Mouse (Mus musculus) cerebellum, adult 9-11 months (tissue): ENCODE measurements around the gene Bcat2.
"Not testable (repeated sequence)": the region's sequence is repeated elsewhere in the genome, so short reads cannot be mapped to it uniquely, and the experiment has no call there.

Experiments
- DNase-seq: peaks from one replicate; pipeline ENCODE4 v3.0.0; 2022

The Bcat2 gene

DNA sequence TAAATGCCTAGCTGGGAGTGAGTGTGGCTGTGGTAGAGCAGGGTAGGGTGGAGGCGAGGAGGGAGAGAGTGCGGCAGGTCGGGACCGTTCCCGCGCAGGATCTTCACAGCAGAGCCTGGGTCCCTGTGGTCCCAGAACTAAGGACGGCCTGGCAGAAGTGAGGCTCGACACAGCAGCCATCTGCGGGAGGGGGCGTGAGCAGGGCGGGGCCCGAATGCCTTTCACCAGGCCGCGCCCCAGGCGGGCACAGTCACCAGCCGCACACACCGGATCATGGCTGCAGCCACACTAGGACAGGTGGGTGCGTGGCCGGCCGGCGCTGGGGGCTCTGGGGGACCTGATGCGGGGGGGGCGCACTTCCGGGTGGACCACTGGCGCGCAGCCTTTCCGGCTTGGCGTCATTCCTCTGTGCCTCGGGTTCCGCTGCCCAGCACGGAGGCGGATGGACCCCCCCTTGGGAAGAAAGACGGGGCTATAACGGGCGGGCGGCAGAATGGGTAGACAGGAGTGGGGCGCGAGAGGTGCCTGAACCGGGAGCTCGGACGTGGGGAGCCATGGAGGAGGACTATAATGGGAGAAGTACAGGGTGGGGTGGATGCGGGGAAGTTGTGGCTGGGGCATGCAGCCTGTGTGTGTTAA is at the start of gene Bcat2:
Gene Bcat2 (plus strand): TSS at position 51 of the 639 bp plus-strand sequence.
- peak; percentile 82 for DNase-seq

DNA sequence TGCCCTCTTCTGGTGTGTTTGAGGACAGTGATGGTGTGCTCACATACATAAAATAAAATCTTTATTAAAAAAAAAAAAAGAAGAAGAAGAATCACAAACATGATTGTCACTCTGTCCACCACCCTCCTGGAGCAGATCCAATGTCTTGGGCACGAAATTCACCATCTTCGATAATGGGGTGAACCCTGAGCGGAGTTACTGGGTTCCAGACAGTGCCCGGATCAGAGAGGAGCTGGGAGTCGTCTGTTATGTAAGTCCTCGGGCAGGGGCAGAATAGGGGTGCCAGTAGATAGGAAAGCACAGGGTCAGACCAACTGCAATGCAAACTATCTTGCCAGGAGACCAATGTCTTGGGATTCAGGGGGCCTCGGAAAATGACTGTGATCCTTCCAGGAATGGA is 49.3 kb upstream of the Bcat2 start:
- DNase-seq, result peak; percentile 59

DNA sequence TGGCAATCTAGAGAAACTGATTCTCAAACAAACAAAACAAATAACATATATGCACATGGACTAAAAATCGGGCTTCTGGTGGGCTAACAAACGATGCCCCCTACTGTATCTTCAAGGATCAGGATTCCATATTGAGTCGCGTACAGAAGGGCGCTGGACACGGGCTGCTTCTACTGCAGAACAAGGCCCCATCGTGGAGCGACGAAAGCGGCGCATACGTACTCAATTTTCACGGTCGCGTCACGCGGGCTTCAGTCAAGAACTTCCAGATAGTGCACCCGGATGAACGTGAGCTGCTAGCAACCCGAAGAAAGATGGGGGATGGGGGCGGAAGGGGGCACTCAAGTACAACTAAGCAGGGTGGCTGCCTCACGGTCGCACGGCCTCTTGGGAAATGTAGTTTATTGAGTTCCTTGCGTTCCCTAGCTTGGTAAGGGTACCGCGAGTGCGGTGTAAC is 48.2 kb upstream of the Bcat2 start:
- peak; percentile 88 for DNase-seq

DNA sequence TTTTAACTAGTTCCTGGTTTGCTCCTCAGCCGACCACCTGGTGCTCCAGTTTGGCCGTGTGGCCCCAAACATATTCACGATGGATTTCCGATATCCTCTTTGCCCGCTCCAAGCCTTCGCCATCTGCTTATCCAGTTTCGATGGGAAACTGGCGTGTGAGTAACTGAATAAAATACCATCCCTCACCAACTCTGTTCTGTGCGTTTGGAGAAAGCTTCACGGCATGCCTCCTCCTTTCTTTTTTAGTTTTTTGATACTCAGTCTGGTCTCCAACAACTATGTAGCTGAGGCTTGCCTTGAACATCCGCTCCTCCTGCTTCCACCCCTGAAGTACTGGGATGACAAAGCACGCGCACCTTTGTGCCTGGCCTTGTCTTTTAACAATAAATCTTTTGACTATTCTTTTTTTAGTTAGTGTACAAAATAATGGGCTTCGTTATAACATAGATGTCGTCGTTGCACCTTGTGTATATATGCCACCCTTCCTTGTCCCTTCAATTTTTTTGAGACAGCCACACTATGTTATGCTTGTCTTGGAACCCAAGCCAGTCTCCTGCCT is 47.7 kb upstream of the Bcat2 start:
- no peak for DNase-seq

DNA sequence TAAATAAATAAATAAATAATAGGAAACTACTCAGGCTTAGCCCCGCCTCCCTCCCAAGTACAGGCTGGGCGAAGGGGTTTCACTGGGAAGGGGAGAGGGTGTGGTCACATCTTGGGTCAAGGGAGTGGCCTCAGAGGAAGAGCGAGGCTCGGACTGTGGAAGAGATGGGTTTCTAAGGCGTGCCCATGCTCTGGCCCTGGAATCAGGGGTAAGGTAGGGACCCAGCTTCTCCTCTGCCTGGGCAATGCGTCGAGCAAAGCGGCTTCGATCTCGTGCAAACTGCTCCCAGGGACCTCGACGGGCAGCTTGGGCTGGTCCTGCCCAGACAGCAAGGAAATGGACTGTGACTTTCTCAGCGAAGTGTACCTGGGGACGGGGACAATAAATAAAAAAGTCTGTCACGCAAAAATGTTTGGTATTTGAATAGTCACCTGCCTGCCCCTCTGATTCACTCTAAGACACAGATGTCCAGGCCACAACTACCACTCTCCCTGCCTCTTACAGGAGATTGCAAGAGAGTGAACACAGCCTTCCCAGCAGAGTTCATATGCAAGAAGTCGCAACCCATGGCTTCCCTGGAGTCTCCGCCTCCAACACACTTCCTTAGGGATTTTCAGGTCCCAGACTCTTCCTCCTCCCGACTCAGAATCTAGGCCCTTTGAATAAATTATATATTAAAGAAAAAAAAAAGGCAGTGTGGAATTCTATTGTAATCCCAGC is 46.8 kb upstream of the Bcat2 start:
- DNase-seq, result peak; percentile 61

DNA sequence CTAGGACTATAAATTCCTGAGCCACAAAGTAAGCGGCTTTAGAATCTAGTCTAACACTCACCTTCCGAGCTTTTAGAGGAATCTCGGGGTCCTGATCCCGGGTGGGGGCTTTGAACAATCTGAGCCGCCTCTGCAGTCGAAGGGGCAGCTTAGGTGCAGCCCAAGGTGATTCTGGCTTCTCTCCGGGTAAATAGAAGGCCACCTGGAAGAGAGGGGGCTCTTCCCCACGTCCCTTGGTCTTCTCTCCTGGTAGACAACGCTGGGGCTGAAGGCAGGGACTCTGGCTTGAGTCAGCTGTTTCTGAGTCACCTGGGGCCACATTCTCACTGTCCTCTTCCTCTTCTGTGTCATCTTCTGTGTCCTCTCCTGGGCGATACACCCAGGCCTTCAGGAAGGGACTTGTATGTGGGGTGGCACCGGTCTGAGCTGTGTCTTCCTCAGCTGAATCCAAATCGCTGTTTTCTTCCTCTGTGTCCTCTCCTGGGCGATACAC is 46.2 kb upstream of the Bcat2 start:
- DNase-seq, result no peak

DNA sequence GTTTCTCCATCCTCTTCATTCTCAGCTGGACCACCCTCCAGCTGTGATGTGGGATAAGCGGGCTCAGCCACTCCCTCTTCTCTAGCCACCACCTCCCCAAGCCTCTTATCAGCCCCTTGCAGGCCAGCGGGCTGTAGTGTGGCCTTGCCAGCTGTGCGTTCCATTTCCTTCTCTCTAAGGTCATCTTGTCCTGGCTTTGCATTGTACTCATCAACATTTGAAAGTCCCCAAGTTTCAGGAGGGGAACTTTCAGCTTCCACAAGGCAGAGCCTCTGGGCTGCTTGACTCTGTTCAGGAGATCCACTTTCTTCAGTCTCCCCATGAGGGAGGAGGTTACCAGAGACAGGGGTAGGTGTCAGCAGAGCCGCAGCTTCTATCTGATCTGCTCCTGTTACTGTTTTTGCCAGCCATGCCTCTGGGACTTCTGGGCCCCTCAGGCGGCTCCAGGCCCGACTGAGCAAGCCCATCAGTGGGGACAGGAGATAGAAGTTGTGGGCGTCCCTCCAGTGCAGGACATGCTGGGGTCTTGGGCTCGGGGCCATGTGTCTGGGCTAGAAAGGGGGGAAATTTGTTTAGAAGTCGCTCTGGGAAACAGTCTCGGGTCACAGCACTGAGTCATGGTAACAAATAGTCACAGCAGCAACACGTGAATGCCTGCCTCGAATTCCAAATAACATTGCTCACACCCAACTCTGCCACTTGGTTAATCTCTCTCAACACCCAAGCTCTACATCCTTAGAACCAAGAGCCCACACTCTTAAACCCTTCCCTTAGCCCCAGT is 44.9 kb upstream of the Bcat2 start:
- DNase-seq, result peak; percentile 69

DNA sequence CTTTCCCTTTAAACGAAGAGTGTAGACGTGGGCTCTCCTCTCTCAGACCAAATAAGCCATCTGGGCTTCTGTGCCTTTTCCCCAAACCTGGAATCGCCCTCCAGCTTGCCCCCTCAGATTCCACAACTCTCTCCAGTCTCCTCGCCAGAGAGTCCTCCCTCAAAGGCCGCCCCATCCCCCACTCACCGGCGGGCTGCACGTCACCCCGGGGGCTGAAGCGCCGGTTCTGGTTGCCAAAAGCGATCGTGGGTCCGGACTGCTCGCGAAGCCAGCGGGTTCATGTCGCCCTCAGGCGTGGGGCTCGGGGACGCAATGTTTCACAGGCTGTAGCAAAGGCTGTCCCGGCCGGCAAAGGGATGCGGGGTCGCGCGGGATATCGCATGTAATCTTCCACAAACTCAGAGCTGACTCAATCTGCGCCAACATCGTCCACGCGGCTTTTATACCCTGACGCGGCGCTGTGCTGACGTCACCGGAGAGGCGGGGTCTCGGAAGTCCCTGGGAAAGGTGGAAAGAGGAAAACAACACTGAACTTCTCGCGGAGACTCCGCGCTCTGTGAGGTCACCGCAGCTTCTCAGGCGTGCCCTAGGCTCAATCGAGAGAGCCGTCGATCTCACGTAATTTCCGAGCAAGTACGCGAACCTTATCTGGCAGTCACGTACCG is 44.0 kb upstream of the Bcat2 start, which contains the start of the genes Ppp1r15a and Plekha4:
Gene Ppp1r15a (minus strand): TSS at position 460 of the 665 bp plus-strand sequence.
Gene Plekha4 (plus strand): TSS at position 522 of the 665 bp plus-strand sequence.
- peak; percentile 94 for DNase-seq

DNA sequence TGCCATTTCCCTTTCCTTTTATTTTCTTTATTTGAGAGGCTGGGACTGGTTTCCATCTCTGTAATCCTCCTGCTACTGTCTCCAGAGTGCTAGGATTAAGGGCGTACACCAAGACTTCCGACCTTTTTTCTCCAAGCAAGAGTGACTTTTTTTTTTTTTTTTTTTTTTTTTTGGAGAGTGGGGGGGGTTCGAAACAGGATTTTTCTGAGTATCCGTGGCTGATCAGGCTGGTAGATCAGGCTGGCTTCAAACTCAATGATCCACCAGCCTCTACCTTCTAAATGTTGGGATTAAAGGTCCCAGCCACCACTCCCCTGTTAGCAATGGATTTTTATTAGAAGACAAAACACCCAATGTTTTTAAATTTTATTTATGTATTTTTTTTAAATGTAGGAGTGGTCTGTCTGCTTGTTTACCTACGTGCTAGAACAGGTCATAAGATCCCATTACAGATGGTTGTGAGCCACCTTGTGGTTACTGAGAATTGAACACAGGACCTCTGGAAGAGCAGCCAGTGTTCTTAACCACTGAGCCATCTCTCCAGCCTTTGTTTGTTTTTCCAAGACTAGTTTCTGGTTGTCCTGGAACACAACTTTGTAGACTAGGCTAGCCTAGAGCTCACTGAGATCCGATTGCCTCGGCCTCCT is 43.4 kb upstream of the Bcat2 start:
- DNase-seq, result peak; percentile 60

DNA sequence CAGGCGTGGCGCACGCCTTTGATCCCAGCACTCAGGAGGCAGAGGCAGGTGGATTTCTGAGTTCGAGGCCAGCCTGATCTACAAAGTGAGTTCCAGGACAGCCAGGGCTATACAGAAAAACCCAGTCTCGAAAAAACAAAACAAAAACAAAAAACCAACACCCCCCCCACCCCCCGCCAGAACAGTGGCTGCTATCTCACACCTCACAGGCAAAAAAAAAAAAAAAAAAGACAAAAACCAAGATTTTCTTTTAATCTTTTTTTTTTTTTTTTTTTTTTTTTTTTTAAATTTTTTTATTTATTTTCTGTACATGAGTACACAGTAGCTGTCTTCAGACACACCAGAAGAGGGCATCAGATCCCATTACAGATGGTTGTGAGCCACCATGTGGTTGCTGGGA is 42.8 kb upstream of the Bcat2 start:
- DNase-seq, result not testable (repeated sequence)

DNA sequence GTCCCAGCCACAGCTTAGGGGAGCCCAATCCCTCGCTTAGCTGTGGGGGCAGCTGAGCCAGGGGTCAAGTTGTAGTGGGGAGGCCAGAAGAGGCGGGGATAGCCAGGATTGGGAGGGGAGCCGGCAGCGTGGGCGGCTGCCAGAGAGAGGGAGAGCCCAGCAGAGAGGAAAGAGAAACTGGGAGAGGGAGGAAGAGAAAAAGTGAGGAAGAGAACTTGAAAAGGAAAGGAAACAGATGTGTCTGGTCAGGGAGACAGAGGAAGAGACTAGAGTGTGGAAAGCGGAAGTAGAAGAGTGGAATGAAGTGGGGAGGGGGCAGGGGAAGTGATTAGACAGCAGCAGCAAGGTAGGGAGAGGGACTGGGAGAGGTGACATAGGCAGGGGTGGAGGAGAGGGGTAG is 40.5 kb upstream of the Bcat2 start:
- peak; percentile 39 for DNase-seq

DNA sequence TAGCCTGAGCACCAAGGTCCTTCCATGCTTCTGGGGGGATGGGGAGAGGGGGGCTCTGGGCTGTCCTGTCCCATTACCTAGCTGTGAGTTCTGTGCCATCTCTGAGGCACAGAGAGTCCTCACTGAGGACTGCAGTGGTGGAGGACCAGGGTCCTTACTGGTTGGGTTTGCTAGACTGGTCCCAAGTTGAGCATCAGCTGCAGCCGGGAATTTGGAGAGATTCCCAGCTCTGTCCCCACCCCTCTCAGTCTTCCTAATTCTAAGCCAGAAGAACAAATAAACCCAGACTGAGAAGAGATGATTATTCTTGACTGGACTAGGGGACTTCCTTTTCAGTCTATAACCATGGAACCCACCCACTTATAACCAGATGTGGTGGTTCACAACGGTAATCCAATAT is 39.3 kb upstream of the Bcat2 start:
- no peak for DNase-seq

DNA sequence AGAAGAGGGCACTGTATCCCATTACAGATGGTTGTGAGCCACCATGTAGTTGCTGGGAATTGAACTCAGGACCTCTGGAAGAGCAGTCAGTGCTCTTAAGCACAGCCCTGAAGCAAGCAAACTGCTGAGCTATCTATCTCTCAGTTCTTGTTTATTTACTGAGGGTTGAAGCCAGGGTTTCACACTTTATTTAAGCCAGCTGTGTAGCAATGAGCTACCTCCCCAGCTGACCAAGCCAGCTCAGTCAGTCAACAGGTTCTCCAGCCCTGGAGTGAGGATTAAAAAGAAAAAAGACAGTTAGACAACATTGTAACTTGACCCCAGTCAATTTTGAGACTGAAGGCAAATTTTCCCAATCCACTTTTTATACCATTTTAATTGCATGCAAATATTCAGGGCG is 34.3 kb upstream of the Bcat2 start:
- no peak for DNase-seq

DNA sequence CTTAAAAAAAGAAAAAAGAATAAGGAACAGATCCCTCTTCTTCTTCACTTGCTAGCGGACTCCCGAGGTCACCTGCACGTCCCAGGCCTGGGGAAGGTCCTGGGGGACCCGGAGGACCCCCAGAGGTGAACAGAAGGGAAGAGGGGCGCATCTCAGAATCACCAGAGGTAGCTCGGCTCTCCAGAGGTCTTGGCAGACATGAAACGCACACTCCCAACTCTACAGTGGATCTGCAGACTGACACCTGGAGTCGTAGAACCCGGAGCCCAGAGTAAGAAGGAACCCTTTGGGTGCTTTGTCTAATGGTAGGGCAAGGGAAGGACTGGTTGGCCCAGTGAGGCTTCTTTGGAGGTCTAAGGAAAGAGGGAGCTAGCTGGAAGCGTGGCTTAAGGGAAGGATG is 32.4 kb upstream of the Bcat2 start:
- peak; percentile 54 for DNase-seq

DNA sequence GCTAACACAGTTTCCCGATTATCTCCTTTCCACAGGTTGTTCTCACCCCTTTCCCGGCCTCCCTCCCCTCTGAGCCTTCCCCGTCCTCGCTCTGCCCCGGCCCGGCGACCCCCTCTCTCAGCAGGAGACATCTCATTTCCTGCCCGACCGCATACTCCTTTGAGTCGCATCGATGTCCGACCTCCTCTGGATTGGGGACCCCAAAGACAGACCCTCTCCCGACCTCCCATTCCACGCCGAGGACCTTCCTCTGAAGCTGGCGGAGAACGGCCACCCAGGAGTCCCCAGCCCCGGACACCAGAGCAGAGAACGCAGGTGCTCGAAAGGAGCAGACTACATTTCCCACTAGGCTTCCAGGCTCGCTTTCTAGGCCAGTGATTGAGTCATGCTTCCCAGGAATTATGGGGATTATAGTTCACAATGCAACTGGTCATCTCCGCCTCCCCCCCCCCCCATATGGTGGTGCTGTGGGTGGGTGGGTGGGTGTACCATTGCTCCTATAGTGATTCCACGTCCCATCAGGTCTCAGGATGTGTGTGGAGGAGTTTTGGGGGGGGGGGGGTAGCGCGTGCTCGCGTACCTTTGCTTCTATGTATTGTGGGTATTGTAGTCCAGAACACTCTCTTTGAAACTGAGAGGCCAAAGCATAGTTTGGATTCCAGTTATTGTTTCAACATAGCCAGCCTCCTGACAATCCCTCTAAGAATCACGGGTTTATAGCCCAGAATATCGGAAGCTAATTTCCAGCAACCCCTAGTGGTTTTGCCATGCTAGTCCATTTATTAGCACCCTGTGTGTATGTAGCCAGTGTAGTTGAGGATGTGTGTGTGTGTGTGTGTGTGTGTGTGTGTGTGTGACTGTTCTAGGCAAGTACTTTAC is 31.6 kb upstream of the Bcat2 start:
- DNase-seq, result peak; percentile 80

DNA sequence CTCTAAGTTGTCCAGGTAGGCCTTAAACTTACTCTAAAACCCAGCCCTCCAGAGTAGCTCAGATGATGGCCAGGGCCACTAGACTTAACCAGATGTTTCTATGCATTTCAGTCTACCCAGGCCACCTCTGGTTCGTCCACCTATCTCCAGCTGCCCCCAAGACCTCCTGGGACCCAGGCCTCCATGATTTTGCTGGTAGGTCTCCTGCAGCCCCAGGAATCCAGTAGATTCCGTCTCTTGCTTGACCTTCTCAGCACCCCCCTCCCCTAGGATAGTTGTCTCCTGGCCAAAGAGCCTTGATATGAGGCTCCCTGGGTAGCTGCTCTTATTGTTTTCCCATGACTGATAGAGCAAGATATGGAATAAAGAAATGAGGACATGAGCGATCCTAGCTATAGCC is 30.9 kb upstream of the Bcat2 start:
- peak; percentile 62 for DNase-seq

DNA sequence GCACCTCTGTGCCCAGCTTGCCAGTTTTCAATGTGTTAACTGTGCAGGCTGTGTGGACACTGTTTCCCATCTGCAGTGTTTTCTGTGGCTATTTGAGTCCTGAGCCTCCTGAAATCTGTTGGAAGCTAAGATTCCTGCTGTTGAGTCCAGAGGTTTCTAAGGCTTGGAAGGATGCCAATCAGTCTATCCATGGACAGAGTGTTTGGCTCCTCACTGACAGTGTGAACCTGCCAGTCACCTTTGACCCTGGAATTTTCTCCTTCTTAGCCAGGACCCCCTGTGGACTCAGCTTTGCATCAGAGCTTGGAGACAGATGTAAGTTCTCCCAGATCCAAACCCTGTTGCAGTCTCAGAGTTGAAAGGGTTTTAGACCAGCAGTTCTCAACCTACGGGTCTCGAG is 29.7 kb upstream of the Bcat2 start:
- no peak for DNase-seq

DNA sequence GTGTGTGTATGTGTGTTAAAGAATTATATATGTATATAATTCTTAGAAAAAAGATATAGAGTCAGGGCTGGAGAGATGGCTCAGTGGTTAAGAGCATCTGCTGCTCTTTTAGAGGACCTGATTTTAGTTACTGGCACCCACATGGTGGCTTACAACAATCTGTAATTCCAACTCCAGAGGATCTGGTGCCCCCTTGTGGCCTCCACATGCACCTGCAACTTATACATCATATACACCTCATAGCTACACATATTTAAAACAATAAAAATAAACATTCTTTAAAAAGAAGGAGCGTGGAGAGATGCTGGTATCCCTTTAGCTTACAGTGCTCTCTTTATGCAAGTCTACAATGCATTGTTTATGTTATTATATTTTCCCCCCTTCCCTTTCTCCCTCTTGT is 25.4 kb upstream of the Bcat2 start:
- DNase-seq, result no peak

DNA sequence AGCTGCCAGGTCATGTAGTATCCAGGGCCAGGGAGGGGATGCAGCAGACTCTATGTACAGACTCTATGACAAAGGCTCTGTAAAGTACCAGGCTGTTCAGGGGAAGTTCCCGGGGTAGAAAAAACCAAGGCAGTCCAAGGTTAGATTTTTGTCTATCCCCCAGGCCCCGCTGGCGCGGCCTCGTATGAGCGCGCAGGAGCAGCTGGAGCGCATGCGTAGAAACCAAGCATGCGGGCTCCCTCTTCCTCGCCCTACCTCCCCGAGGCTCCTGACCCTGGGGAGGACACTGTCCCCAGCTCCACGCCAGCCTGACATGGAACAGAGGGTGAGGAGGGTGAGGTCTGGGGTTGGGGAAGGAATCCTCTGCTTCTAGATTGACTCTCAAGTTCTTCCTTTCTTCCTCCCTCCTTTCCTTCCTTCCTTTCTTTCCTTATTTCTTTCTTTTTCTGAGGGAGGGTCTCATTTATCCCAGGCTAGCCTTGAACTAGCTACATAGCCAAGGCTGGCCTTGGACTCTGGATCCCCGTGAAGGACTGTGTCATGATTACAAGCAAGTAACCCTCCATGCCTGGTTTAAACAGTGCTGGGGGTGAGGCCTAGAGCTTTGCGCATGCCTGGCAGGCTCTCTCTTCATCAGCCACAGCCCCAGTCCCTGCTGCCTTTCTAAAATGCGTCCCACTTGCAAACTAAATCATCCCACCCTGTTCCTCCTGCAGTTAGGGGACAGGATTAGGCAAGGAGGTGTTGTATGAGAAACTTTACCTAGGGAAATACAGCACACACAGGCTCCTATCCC is 20.1 kb upstream of the Bcat2 start:
- no peak for DNase-seq
